Mouse (Mus musculus): Measurements from ENCODE around the gene Ndufc2.

- no peak for TF ChIP-seq CTCF (IDR thresholded peaks at IDR 0.05; ENCODE audit: low read depth)
- no peak for TF ChIP-seq EP300 (IDR thresholded peaks at IDR 0.05; ENCODE audit: low read depth)
These were observed 42.0 kb upstream of the Ndufc2 start for GRCm38 (mm10) chr7:97357840-97358239.

Data from liver, postnatal 0 days (tissue).